Mouse (Mus musculus) ES-E14 (cell line): Measurements from ENCODE around the gene Arpc4. TPM values are rescaled to one million over a fixed set of nuclear protein-coding genes. Genes with fewer than 3 reads are reported as not detected.

Experiments used
- DNase-seq: peaks from one replicate; pipeline ENCODE4 v3.0.0-alpha.2; 2013; ENCODE audit warnings: low read depth, low spot score
- H3K27ac ChIP-seq: 2 replicates; pipeline ENCODE4 v1.5.1; 2012; ENCODE audit warnings: low read depth, mild to moderate bottlenecking, low read length, moderate library complexity, mixed read lengths; ENCODE audit not compliant: poor library complexity, insufficient read depth, severe bottlenecking
- H3K36me3 ChIP-seq: 2 replicates; pipeline ENCODE4 v1.6.1; 2012; ENCODE audit warnings: mild to moderate bottlenecking, low read length, moderate library complexity, mixed read lengths; ENCODE audit not compliant: control insufficient read depth, poor library complexity, insufficient read depth, severe bottlenecking
- H3K4me1 ChIP-seq, 2 experiments: fragments of 150-350 bp in 1 of 2; sonication (generic) in 1 of 2; 2 replicates each; pipeline ENCODE4 v1.6.1; 2012; ENCODE audit warnings: low read length in 2 of 2, mild to moderate bottlenecking in 1 of 2, mixed read lengths in 1 of 2; ENCODE audit not compliant: control insufficient read depth in 2 of 2, insufficient read depth in 2 of 2, poor library complexity in 1 of 2
- H3K4me3 ChIP-seq, 2 experiments: fragments of 150-350 bp in 1 of 2; sonication (generic) in 1 of 2; 2 replicates each; pipeline ENCODE4 v1.5.1; 2012; ENCODE audit warnings: low read length in 2 of 2, low read depth in 1 of 2, mild to moderate bottlenecking in 1 of 2, mixed read lengths in 1 of 2; ENCODE audit not compliant: insufficient read depth in 1 of 2, poor library complexity in 1 of 2, severe bottlenecking in 1 of 2
- H3K9ac ChIP-seq: 2 replicates; pipeline ENCODE4 v1.6.1; 2012; ENCODE audit warnings: low read depth, mild to moderate bottlenecking, low read length, mixed read lengths; ENCODE audit not compliant: poor library complexity, insufficient read depth, severe bottlenecking
- H3K9me3 ChIP-seq: fragments of 150-350 bp; sonication (generic); 2 replicates; pipeline ENCODE4 v1.6.1; 2012; ENCODE audit warnings: low read depth, mild to moderate bottlenecking, low read length; ENCODE audit not compliant: control insufficient read depth, insufficient read depth
- CHD2 ChIP-seq: IDR thresholded peaks from 2 replicates; pipeline ENCODE4 v1.6.1; 2014; ENCODE audit warnings: mild to moderate bottlenecking, low read depth, low read length, inconsistent platforms
- HCFC1 ChIP-seq: IDR thresholded peaks from 2 replicates; pipeline ENCODE4 v1.6.1; 2012; ENCODE audit warnings: low read length, inconsistent platforms, borderline replicate concordance; ENCODE audit not compliant: insufficient read depth
- MAFK ChIP-seq: IDR thresholded peaks from 2 replicates; pipeline ENCODE4 v1.6.1; 2014; ENCODE audit warnings: mild to moderate bottlenecking, low read depth, low read length, inconsistent platforms; ENCODE audit not compliant: insufficient read depth
- ZC3H11A ChIP-seq: IDR thresholded peaks from 2 replicates; pipeline ENCODE4 v1.6.1; 2012; ENCODE audit warnings: low read depth, mild to moderate bottlenecking, inconsistent platforms, low read length, borderline replicate concordance
- ZNF384 ChIP-seq: IDR thresholded peaks from 2 replicates; pipeline ENCODE4 v1.6.1; 2012; ENCODE audit warnings: low read depth, low read length, inconsistent platforms
- in situ Hi-C, 2 experiments: fragments of 600-800 bp; cut with MboI; formaldehyde crosslinking; loops; one replicate each; pipeline ENCODE4 v1.15.1; 2025; ENCODE audit warnings: low sequenced_read_pairs in 2 of 2, inconsistent platforms in 1 of 2; ENCODE audit not compliant: unreplicated experiment in 2 of 2
- total RNA-seq: library from RNA; depleted of rRNA; stranded (reverse); fragments of 300-350 nt; gene quantifications from 2 replicates; pipeline ENCODE4 v1.2.3, GENCODE M21; 2012

Arpc4 gene
- total RNA-seq, 1 experiment = 217 TPM

DNA sequence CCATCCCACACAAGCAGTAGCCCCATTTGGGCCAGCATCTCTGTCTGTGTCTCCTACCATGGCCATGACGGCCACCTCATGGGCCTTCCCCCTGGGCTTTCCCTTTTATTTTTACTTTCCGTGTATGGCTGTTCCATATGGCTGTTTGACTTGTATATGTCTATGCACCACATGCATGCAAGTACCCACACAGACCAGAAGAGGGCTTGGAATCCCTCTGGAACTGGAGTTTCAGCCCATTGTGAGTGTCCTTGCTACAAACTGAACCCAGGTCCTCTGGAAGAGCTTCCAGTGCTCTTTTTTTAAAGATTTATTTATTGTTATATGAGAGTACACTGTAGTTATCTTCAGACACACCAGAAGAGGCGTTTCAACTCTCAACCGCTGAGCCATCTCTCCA lies 16.4 kb upstream of the Arpc4 start:
- in situ Hi-C loops = no loop called here
- no peak for TF ChIP-seq ZC3H11A
- no peak for TF ChIP-seq HCFC1
- no peak for TF ChIP-seq ZNF384
- TF ChIP-seq CHD2 = no peak
- Histone ChIP-seq H3K27ac (no peak overlapping the region), H3K4me1 (peaks cover 0 to 10% of the 10 kb centered on the region in 2 experiments; a peak in 2 of 4 replicates), H3K9ac (no peak overlapping the region), H3K4me3 (no peak overlapping the region), H3K9me3 (no peaks in the 10 kb centered on the region), H3K36me3 (no peaks in the 10 kb centered on the region)
- no peak for DNase-seq

DNA sequence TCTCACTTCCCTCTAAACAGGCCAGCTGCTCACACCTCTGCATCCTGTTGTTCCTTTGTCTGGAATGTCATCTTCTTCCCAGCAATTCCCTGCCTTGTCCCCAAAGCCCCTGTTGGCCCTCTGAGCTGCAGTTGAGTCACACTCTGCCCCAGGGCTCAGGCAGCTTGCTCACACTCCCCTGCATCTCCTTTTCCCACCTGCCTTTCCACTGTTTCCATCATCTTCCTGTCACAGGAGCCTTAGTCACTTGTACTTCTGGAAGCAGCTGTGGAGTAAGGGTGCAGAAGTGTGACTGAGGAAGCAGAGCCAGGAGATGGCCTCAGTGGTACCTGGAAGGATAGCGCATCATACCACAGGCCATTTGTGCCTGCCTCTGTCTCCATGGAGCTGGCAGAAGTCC lies 15.7 kb upstream of the Arpc4 start:
- Histone ChIP-seq H3K36me3 (no peaks in the 10 kb centered on the region), H3K4me3 (no peak overlapping the region), H3K4me1 (peaks cover 0 to 10% of the 10 kb centered on the region in 2 experiments; a peak in 2 of 4 replicates), H3K9me3 (no peaks in the 10 kb centered on the region), H3K27ac (no peak overlapping the region), H3K9ac (no peak overlapping the region)
- in situ Hi-C loops = no loop called here
- no peak for DNase-seq
- TF ChIP-seq ZNF384 = no peak
- TF ChIP-seq HCFC1 = no peak
- no peak for TF ChIP-seq ZC3H11A
- TF ChIP-seq CHD2 = no peak
- TF ChIP-seq MAFK = no peak

DNA sequence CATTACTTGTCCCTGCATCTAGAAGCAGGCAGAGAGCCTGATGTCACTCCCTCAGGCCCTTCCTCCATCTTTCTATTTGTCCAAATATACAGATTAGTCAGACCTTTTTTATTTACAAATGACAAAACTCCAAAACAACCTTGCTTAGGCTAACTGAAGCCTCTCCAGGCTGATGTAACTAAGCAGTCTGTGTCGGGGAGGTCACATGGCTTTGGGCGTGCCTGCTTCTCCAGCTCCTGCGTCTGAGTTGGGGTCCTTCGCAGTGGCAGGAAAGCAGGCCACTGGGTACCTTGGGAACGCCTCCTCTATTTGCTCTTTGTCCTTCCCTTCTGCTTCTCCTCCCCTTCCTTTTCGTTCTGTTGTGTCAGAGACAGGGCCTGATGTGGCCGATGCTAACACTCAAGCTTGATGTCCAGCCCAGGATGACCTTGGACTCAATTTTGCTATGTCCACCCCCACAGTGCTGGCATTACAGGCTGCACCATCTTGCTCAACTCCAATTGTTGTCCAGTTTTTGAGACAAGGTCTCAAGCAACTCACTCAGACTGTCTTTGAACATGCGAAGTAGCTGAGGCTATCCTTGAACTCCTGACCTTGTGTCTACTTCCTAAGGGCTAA lies 13.3 kb upstream of the Arpc4 start:
- H3K9me3 ChIP-seq = no peaks in the 10 kb centered on the region
- H3K27ac ChIP-seq = peak overlapping the region; percentile 22; the same call in 1 of the 2 replicates
- in situ Hi-C loops = no loop called here
- no peak overlapping the region for H3K9ac ChIP-seq
- peaks cover 9% of the 10 kb centered on the region; the same call in 1 of the 2 replicates for H3K36me3 ChIP-seq
- H3K4me1 ChIP-seq = peaks cover 6 to 19% of the 10 kb centered on the region in 2 experiments; a peak in 3 of 4 replicates
- TF ChIP-seq ZC3H11A = no peak
- no peak for TF ChIP-seq ZNF384
- no peak for TF ChIP-seq CHD2
- TF ChIP-seq HCFC1 = no peak
- no peak for TF ChIP-seq MAFK
- no peak for DNase-seq
- no peak overlapping the region for H3K4me3 ChIP-seq

DNA sequence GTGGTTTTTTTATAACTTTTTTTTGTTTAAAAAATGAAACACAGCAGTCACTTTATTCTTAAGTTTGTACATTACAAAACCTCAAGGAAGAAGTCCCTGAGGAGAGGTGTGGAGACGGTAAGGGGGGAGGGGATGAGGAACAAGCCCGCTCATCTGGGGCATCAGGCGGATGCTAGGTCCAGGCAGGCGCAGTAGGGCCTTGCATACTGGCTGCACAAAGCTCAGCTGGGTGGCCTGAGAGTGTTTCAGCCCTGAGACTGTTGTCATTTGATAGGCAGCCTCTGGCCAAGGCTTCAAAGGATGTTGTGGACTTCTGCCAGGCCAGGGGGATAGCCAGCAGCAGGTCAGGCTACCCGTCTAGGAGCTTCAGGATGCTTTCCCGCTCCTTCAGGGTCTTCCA lies 11.3 kb upstream of the Arpc4 start:
- Histone ChIP-seq H3K4me1 (peaks cover 6 to 19% of the 10 kb centered on the region in 2 experiments; a peak in 3 of 4 replicates), H3K36me3 (peaks cover 23% of the 10 kb centered on the region; the same call in 1 of the 2 replicates)

More for the DNA sequence above, 11.3 kb upstream of the Arpc4 start:
- Histone ChIP-seq H3K9ac (peak overlapping the region; percentile 76), H3K4me3 (peak overlapping the region; percentile 42 to 45), H3K27ac (peak overlapping the region; percentile 79), H3K9me3 (no peaks in the 10 kb centered on the region)
- in situ Hi-C loops = no loop called here
- TF ChIP-seq ZC3H11A (no peak), ZNF384 (no peak), MAFK (no peak), HCFC1 (no peak), CHD2 (no peak)
- DNase-seq = no peak
